28 mouse cellular contexts compared by ENCODE assay signal in the genomic region with DNA sequence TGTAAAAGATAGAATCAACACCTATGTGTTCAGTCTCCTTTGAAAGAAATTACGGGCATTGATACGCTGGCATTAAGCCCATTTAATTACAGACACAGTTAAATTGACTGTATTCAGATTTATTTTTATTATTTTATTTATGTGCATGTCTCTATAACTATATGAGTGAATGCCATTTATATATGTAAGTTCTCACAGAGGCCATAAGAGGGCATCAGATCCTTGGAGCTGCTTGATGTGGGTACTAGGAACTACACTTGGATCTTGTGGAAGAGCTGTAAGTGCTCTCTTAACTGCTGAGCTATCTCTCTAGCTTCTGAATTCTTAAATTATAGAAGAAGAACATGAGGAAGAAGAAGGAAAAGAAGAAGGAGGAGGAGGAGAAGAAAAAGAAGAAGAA.
DNase-seq lines count a peak whose midpoint lies in the region; ATAC-seq and TF ChIP-seq lines count a peak whose summit lies in the region.
"Had no signal": no experiment of that assay in that cellular context is flagged by ENCODE, and none has a peak within 500 bp of the region (broad histone marks: within the 10 kb centered on the region; RNA-seq: fewer than 3 reads in every experiment).

No protein-coding gene starts in this region.

- no peaks in the 10 kb centered on the region for H3K4me1 ChIP-seq in embryonic facial prominence, embryonic 11.5 days (ENCODE audit: control insufficient read depth, insufficient read depth, low read length)
- no peaks in the 10 kb centered on the region for H3K4me1 ChIP-seq in embryonic facial prominence, embryonic 10.5 days
- no peaks in the 10 kb centered on the region for H3K4me1 ChIP-seq in kidney, adult 2 months (ENCODE audit: control insufficient read depth, insufficient read depth, low read length)
- H3K4me1 ChIP-seq: embryonic facial prominence, embryonic 12.5 days; heart, embryonic 15.5 days; hindbrain, embryonic 13.5 days; limb, embryonic 15.5 days; lung, embryonic 15.5 days; midbrain, embryonic 10.5 days; neural tube, embryonic 15.5 days had no signal

- no peak overlapping the region for H3K4me3 ChIP-seq in embryonic facial prominence, embryonic 11.5 days (ENCODE audit: low read depth, low read length)
- H3K4me3 ChIP-seq in embryonic facial prominence, embryonic 10.5 days = no peak overlapping the region
- H3K4me3 ChIP-seq in left cerebral cortex, adult 2 months = no peak overlapping the region
- no peak overlapping the region for H3K4me3 ChIP-seq in gastrocnemius, adult 2 months
- H3K4me3 ChIP-seq in kidney, adult 2 months (ENCODE audit: insufficient read depth, low read depth, low read length) = no peak overlapping the region
- H3K4me3 ChIP-seq: embryonic facial prominence, embryonic 12.5 days; heart, embryonic 15.5 days; hindbrain, embryonic 13.5 days; limb, embryonic 15.5 days; lung, embryonic 15.5 days; midbrain, embryonic 10.5 days; neural tube, embryonic 15.5 days had no signal

- no peak overlapping the region for H3K27ac ChIP-seq in embryonic facial prominence, embryonic 11.5 days (replicated peaks; ENCODE audit: low read depth, low read length)
- no peak overlapping the region for H3K27ac ChIP-seq in embryonic facial prominence, embryonic 10.5 days (replicated peaks)
- H3K27ac ChIP-seq in left cerebral cortex, adult 2 months = no peak overlapping the region
- no peak overlapping the region for H3K27ac ChIP-seq in gastrocnemius, adult 2 months
- no peak overlapping the region for H3K27ac ChIP-seq in kidney, adult 2 months (ENCODE audit: insufficient read depth, low read depth, low read length)
- H3K27ac ChIP-seq: embryonic facial prominence, embryonic 12.5 days; heart, embryonic 15.5 days; hindbrain, embryonic 13.5 days; limb, embryonic 15.5 days; liver, embryonic 14.5 days; lung, embryonic 15.5 days; midbrain, embryonic 10.5 days; neural tube, embryonic 15.5 days had no signal

- H3K9ac ChIP-seq in embryonic facial prominence, embryonic 11.5 days (replicated peaks; ENCODE audit: low read length) = no peak overlapping the region
- H3K9ac ChIP-seq: embryonic facial prominence, embryonic 12.5 days; heart, embryonic 15.5 days; hindbrain, embryonic 13.5 days; limb, embryonic 15.5 days; liver, embryonic 14.5 days; lung, embryonic 15.5 days; neural tube, embryonic 15.5 days had no signal

- H3K36me3 ChIP-seq in embryonic facial prominence, embryonic 11.5 days (replicated peaks; ENCODE audit: control insufficient read depth, insufficient read depth, low read depth, low read length) = no peaks in the 10 kb centered on the region
- no peaks in the 10 kb centered on the region for H3K36me3 ChIP-seq in embryonic facial prominence, embryonic 10.5 days (replicated peaks)
- no peaks in the 10 kb centered on the region for H3K36me3 ChIP-seq in kidney, adult 2 months (ENCODE audit: control insufficient read depth, insufficient read depth, low read length)
- H3K36me3 ChIP-seq: embryonic facial prominence, embryonic 12.5 days; heart, embryonic 15.5 days; hindbrain, embryonic 13.5 days; limb, embryonic 15.5 days; lung, embryonic 15.5 days; midbrain, embryonic 10.5 days; neural tube, embryonic 15.5 days had no signal

- intact Hi-C loops in left cerebral cortex, adult 2 months (cut with DNase I) = no loop called here
- intact Hi-C loops in left cerebral cortex, postnatal 4 days (cut with DNase I) = no loop called here
- intact Hi-C loops in gastrocnemius, adult 2 months (cut with DNase I) = no loop called here

- no peaks in the 10 kb centered on the region for H3K27me3 ChIP-seq in embryonic facial prominence, embryonic 11.5 days (ENCODE audit: control insufficient read depth, insufficient read depth, low read length)
- no peaks in the 10 kb centered on the region for H3K27me3 ChIP-seq in embryonic facial prominence, embryonic 10.5 days (replicated peaks; ENCODE audit: low read depth, poor library complexity, severe bottlenecking)
- H3K27me3 ChIP-seq in kidney, adult 2 months (replicated peaks; ENCODE audit: control insufficient read depth, insufficient read depth, low read length) = no peaks in the 10 kb centered on the region
- H3K27me3 ChIP-seq: embryonic facial prominence, embryonic 12.5 days; heart, embryonic 15.5 days; hindbrain, embryonic 13.5 days; limb, embryonic 15.5 days; lung, embryonic 15.5 days; neural tube, embryonic 15.5 days had no signal

- TF ChIP-seq POLR2A in kidney, adult 2 months (IDR thresholded peaks at IDR 0.05; ENCODE audit: low read depth, low read length) = no peak

- no peak overlapping the region for H3K4me2 ChIP-seq in embryonic facial prominence, embryonic 11.5 days (ENCODE audit: low read depth, low read length)
- H3K4me2 ChIP-seq: embryonic facial prominence, embryonic 12.5 days; heart, embryonic 15.5 days; hindbrain, embryonic 13.5 days; limb, embryonic 15.5 days; lung, embryonic 15.5 days; neural tube, embryonic 15.5 days had no signal

- TF ChIP-seq CTCF in left cerebral cortex, adult 2 months (IDR thresholded peaks at IDR 0.05) = peak; percentile 33
- no peak for TF ChIP-seq CTCF in gastrocnemius, adult 2 months (IDR thresholded peaks at IDR 0.05)
- no peak for TF ChIP-seq CTCF in kidney, adult 2 months (conservative IDR thresholded peaks at IDR 0.05; ENCODE audit: insufficient read depth, insufficient read length, low read depth, low read length)

- no peaks in the 10 kb centered on the region for H3K9me3 ChIP-seq in embryonic facial prominence, embryonic 11.5 days (replicated peaks; ENCODE audit: control insufficient read depth, low read length)
- H3K9me3 ChIP-seq in embryonic facial prominence, embryonic 10.5 days = no peaks in the 10 kb centered on the region
- H3K9me3 ChIP-seq: embryonic facial prominence, embryonic 12.5 days; heart, embryonic 15.5 days; hindbrain, embryonic 13.5 days; limb, embryonic 15.5 days; lung, embryonic 15.5 days; midbrain, embryonic 10.5 days; neural tube, embryonic 15.5 days had no signal

- no peak for ATAC-seq in embryonic facial prominence, embryonic 11.5 days (replicated peaks; ENCODE audit: insufficient number of reproducible peaks, low FRiP score, low TSS enrichment, low read depth)
- ATAC-seq: activated CD4-positive, CD25-positive, alpha-beta regulatory T cell, adult 4 months; CD4-positive, CD25-positive, alpha-beta regulatory T cell, adult 4 months; forebrain, embryonic 16.5 days had no signal

- DNase-seq in embryonic facial prominence, embryonic 11.5 days (ENCODE audit: low spot score) = peak; percentile 1
- no peak for DNase-seq in embryonic facial prominence, embryonic 10.5 days (ENCODE audit: low spot score)
- no peak for DNase-seq in left cerebral cortex, adult 2 months (ENCODE audit: extremely low spot score in 1 of 2, low spot score in 2 of 2)
- DNase-seq in left cerebral cortex, postnatal 4 days = no peak
- DNase-seq in ZHBTc4 (ENCODE audit: low read depth, low spot score) = peak; percentile 1
- DNase-seq in retina, postnatal 1 day = peak; percentile 4
- no peak for DNase-seq in gastrocnemius, adult 2 months
- DNase-seq in kidney, adult 2 months = no peak
- DNase-seq: adrenal gland, postnatal 10 days; cerebellum, adult 8-10 months; cerebellum, postnatal 36 days; gastrocnemius, postnatal 36 days; heart, postnatal 36 days; kidney, adult 8-10 months; kidney, postnatal 25 days; right cerebral cortex, postnatal 14 days; thymus, postnatal 25 days had no signal

- 88% methylated on average over 2 of the region's 2 CpGs for WGBS in embryonic facial prominence, embryonic 11.5 days
- whole genome bisulfite sequencing in embryonic facial prominence, embryonic 10.5 days = 98% methylated on average over 2 of the region's 2 CpGs
- WGBS in kidney, adult 2 months = 95% methylated on average over 2 of the region's 2 CpGs

Comparison
In these comparisons a context has a peak if more than half of its experiments do, and no peak if none do; other contexts are left out.
1. DNase-seq: peak in embryonic facial prominence, embryonic 11.5 days (single experiment), ZHBTc4 (single experiment) and retina, postnatal 1 day (single experiment); none in embryonic facial prominence, embryonic 10.5 days (single experiment), left cerebral cortex, adult 2 months (0 of 2), left cerebral cortex, postnatal 4 days (single experiment), gastrocnemius, adult 2 months (single experiment) and kidney, adult 2 months (single experiment).